Mouse (Mus musculus) heart, embryonic 10.5 days (tissue): ENCODE results near the gene Bpifc. TPM values are rescaled to one million over a fixed set of nuclear protein-coding genes. Genes with fewer than 3 reads are reported as not detected.

Experiments used
- DNase-seq: peaks from one replicate; pipeline ENCODE4 v3.0.0-alpha.2; 2017; ENCODE audit warnings: low spot score
- H3K27ac ChIP-seq: fragments of 300-500 bp; sonication (generic); 2 replicates; pipeline ENCODE4 v1.5.1; 2016; ENCODE audit warnings: mild to moderate bottlenecking
- H3K27me3 ChIP-seq: fragments of 300-500 bp; sonication (generic); 2 replicates; pipeline ENCODE4 v1.6.1; 2016; ENCODE audit warnings: mild to moderate bottlenecking; ENCODE audit not compliant: poor library complexity, insufficient read depth, severe bottlenecking
- H3K36me3 ChIP-seq: fragments of 300-500 bp; sonication (generic); 2 replicates; pipeline ENCODE4 v1.6.1; 2016; ENCODE audit warnings: mild to moderate bottlenecking, moderate library complexity
- H3K4me1 ChIP-seq: fragments of 300-500 bp; sonication (generic); 2 replicates; pipeline ENCODE4 v1.6.1; 2016; ENCODE audit warnings: mild to moderate bottlenecking
- H3K4me3 ChIP-seq: fragments of 300-500 bp; sonication (generic); 2 replicates; pipeline ENCODE4 v1.5.1; 2016; ENCODE audit warnings: mild to moderate bottlenecking, moderate library complexity
- H3K9me3 ChIP-seq: fragments of 300-500 bp; sonication (generic); 2 replicates; pipeline ENCODE4 v1.6.1; 2016; ENCODE audit warnings: mild to moderate bottlenecking, moderate library complexity
- WGBS: fragments of 180-500 bp; shearing (Covaris S2); methylation state at CpG from one replicate; pipeline ENCODE4 v1.1.7; 2016; 5-methylcytosine and 5-hydroxymethylcytosine counted together
- polyA plus RNA-seq: library from polyadenylated mRNA; unstranded; fragments of >200 nt; fragmentation: Nextera tagmentation; extraction: Ambion mirVana; gene quantifications from 2 replicates; pipeline ENCODE4 v1.2.1, GENCODE M21; 2016

Gene Bpifc
- polyA plus RNA-seq, 1 experiment from 2014 or later = 0.13 TPM

DNA sequence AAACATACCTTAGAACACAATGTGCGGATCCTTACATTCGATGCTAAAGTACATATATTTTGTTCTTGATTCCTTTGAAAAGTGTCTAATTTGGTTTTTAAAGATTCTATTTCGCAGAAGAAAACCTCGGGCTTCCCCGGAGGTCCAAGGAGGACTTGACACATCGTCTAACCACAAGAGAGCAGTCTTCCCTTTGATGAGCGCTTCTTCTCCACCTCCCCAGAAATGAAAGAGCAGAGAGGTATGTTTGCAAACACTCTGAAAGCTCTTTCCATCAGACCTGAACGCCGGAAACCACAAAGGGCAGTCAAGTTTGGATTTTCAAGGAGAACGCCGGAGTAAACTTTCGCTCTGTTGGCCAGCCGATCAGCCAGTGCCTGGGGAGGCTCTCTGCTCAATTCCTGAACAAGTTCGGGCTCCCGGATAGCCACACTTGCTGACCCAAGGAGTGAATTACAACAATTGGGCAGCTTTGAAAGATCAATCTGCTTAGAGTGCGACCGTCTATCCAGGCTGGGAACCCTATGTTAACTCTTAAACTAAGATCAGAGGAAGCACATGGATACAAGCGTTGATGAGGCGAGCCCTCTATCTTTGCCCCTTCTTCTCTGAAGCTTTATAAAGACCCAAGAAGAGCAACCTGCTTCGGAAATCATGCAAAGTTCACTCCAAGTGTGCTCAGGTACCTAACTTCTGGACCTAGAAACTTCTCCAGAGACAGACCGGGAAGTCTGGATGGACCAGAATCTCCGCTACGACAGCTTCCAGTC lies 83.8 kb downstream of the Bpifc start, which contains the start of gene Ascl4:
Ascl4 (plus strand) TSS at position 6 of the 770 bp plus-strand sequence.
- DNase-seq = no peak
- H3K4me3 ChIP-seq = peak within 1 kb of the TSS; percentile 67
- peak within 1 kb of the TSS; percentile 52; the same call in 1 of the 2 replicates for H3K27ac ChIP-seq
- H3K27me3 ChIP-seq = peaks cover 33% of the 10 kb centered on the region
- H3K4me1 ChIP-seq = peaks cover 12% of the 10 kb centered on the region
- WGBS = 2% methylated on average over 23 of the region's 23 CpGs
- no peaks in the 10 kb centered on the region for H3K36me3 ChIP-seq
- no peaks in the 10 kb centered on the region for H3K9me3 ChIP-seq

DNA sequence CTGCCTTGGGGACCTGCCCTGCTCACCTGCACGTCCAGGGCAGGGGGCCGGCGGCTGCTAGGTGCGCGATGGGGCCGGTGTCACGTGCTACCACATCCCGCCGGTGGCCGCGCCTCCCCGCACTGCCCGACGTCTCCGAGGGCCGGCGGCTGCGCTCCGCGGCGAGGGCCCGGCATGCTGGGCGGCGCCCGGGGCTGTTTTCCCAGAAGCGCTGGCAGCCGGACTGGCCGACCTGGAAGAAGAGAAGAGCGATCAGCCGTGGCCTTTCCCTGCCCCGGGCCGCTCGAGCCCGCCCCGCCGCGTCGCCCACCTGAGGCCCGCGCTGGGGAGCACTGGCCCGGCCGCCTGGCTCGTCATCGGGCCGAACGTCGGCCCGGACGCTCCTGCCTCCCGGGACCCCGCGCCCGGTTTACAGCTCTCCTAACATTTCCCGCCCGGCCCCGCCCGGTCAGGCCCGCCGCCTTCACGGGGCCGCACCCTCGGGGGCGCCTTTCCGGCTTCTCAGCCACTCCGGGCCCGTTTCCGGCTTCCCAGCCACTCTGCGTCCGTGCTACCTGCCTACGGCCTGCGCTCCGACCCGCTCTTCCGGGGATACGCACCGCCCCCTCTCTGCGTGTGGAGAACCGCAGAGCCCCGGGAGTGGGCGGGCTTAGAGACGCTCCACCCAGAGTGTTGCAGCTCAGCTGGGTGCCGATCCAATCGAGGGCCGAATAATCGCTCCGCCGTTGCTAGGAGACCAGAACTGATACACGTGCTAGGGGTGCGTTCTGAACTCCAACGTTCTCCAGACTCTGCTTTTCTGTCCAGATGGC lies 95.0 kb downstream of the Bpifc start, which contains the start of gene Prdm4:
Prdm4 (minus strand) TSS at position 645 of the 812 bp plus-strand sequence.
- peaks cover 26% of the 10 kb centered on the region for H3K36me3 ChIP-seq
- H3K27me3 ChIP-seq = no peaks in the 10 kb centered on the region
- peak within 1 kb of the TSS; percentile 93 for H3K4me3 ChIP-seq
- under 1% methylated on average over 84 of the region's 90 CpGs for WGBS
- DNase-seq = peak; percentile 99
- H3K9me3 ChIP-seq = no peaks in the 10 kb centered on the region
- peak within 1 kb of the TSS; percentile 93 for H3K27ac ChIP-seq
- peaks cover 9% of the 10 kb centered on the region; the same call in 1 of the 2 replicates for H3K4me1 ChIP-seq

Other genes starting within 250 kb of the Bpifc start
- gene Pwp1, start 182.4 kb downstream of the Bpifc start, polyA plus RNA-seq = 64.8 and 83.7 TPM in 2 replicates
- 15.3 and 21.5 TPM in 2 replicates for gene Prdm4, start 94.8 kb downstream of the Bpifc start, polyA plus RNA-seq
- gene Ascl4, start 84.2 kb downstream of the Bpifc start, polyA plus RNA-seq = 0.34 TPM in 1 of 2 replicates, not detected in the other
- gene Rtcb, start 54.1 kb downstream of the Bpifc start, polyA plus RNA-seq = 155 and 179 TPM in 2 replicates
- gene Fbxo7, start 10.1 kb upstream of the Bpifc start, polyA plus RNA-seq = 22.5 and 28.1 TPM in 2 replicates